In genomic region chr11:97840991-97841661, GRCm38 (mm10) we compare ENCODE assay signal across 8 mouse cellular contexts. TPM values are rescaled to one million over a fixed set of nuclear protein-coding genes. Genes with fewer than 3 reads are reported as not detected.
DNase-seq lines count a peak whose midpoint lies in the region; ATAC-seq and TF ChIP-seq lines count a peak whose summit lies in the region.

No protein-coding gene starts in this region.

- peaks cover 4% of the 10 kb centered on the region; the same call in 1 of the 2 replicates for H3K36me3 ChIP-seq in erythroblast, embryonic 14.5 days (ENCODE audit: control insufficient read depth)

- TF ChIP-seq POLR2A in cortical plate, adult 2 months (IDR thresholded peaks at IDR 0.05; ENCODE audit: extremely low read depth, insufficient read depth, low read length): peak; percentile 99

- TF ChIP-seq CTCF in cortical plate, adult 2 months (IDR thresholded peaks at IDR 0.05; ENCODE audit: extremely low read depth, insufficient read depth, low read length): no peak

- peak overlapping the region; percentile 59 for H3K4me3 ChIP-seq in erythroblast, embryonic 14.5 days (replicated peaks)
- peak overlapping the region; percentile 56 for H3K4me3 ChIP-seq in cortical plate, adult 2 months (ENCODE audit: insufficient read depth, low read length)

- H3K9me3 ChIP-seq in erythroblast, embryonic 14.5 days (ENCODE audit: control insufficient read depth, low read length): no peaks in the 10 kb centered on the region

- peak overlapping the region; percentile 75 for H3K27ac ChIP-seq in cortical plate, adult 2 months (ENCODE audit: insufficient read depth, low read length)

- H3K4me1 ChIP-seq in erythroblast, embryonic 14.5 days (ENCODE audit: control insufficient read depth): peaks cover 24% of the 10 kb centered on the region
- H3K4me1 ChIP-seq in cortical plate, adult 2 months (ENCODE audit: control insufficient read depth, insufficient read depth, low read length): peaks cover 1% of the 10 kb centered on the region

- ATAC-seq in erythroblast, adult 5-6 weeks (replicated peaks; ENCODE audit: low FRiP score, poor library complexity, severe bottlenecking): no peak
- ATAC-seq in megakaryocyte, adult 5-6 weeks (ENCODE audit: poor library complexity, severe bottlenecking): peak; percentile 79

- H3K27me3 ChIP-seq in erythroblast, embryonic 14.5 days (ENCODE audit: control insufficient read depth): no peaks in the 10 kb centered on the region

- peak; percentile 57 for DNase-seq in gastrocnemius, postnatal 10 days
- peak; percentile 66 for DNase-seq in hindlimb bud, embryonic 11.5 days (ENCODE audit: extremely low spot score, low read depth, low spot score)
- DNase-seq in left cerebral cortex, adult 18-20 months (ENCODE audit: low spot score in 2 of 2): peak; percentile 89 to 94
- peak; percentile 78 for DNase-seq in right cerebral cortex, postnatal 14 days

RNA-seq across cellular contexts. Expression of gene B230217C12Rik, which starts 0.5 kb away (rescaled TPM):
- polyA plus RNA-seq in erythroblast, embryonic 14.5 days (2012): not detected in 2 replicates
- 2.1 TPM in 1 of 2 replicates, not detected in the other for total RNA-seq in erythroblast, adult 5-6 weeks (2015; ENCODE audit: low replicate concordance)
- total RNA-seq in erythroblast, adult 5-6 weeks (2017; ENCODE audit: low replicate concordance): not detected in 2 replicates
- 122 and 130 TPM in 2 replicates for polyA plus RNA-seq in cortical plate, adult 2 months (2012; rRNA removed)
- total RNA-seq in gastrocnemius, postnatal 10 days (2021): 1 to 10 TPM in 1 of 2 experiments, under 1 TPM in 1; 0.95 to 1.1 TPM
- 10 to 100 TPM; 73.9 to 75.8 TPM for total RNA-seq in left cerebral cortex, adult 18-20 months (2021)
- 2.3 and 2.5 TPM in 2 replicates for total RNA-seq in megakaryocyte, adult 5-6 weeks (2015)
- total RNA-seq in megakaryocyte, adult 5-6 weeks (2017): 0.33 and 0.45 TPM in 2 replicates

RNA-seq across cellular contexts. Expression of gene Lasp1, which starts 42.3 kb away (rescaled TPM):
- 0.41 and 0.56 TPM in 2 replicates for polyA plus RNA-seq in erythroblast, embryonic 14.5 days (2012)
- 31.8 and 54.8 TPM in 2 replicates for total RNA-seq in erythroblast, adult 5-6 weeks (2015; ENCODE audit: low replicate concordance)
- total RNA-seq in erythroblast, adult 5-6 weeks (2017; ENCODE audit: low replicate concordance): 28.4 and 129 TPM in 2 replicates
- 130 and 132 TPM in 2 replicates for polyA plus RNA-seq in cortical plate, adult 2 months (2012; rRNA removed)
- total RNA-seq in gastrocnemius, postnatal 10 days (2021): 10 to 100 TPM; 46.3 to 68.4 TPM
- total RNA-seq in left cerebral cortex, adult 18-20 months (2021): 100 to 1,000 TPM; 165 to 168 TPM
- 121 and 128 TPM in 2 replicates for total RNA-seq in megakaryocyte, adult 5-6 weeks (2015)
- total RNA-seq in megakaryocyte, adult 5-6 weeks (2017): 315 and 351 TPM in 2 replicates

RNA-seq across cellular contexts. Expression of gene Fbxo47, which starts 42.8 kb away (rescaled TPM):
- polyA plus RNA-seq in erythroblast, embryonic 14.5 days (2012): not detected in 2 replicates
- not detected in 2 replicates for total RNA-seq in erythroblast, adult 5-6 weeks (2015; ENCODE audit: low replicate concordance)
- total RNA-seq in erythroblast, adult 5-6 weeks (2017; ENCODE audit: low replicate concordance): 0.84 and 0.85 TPM in 2 replicates
- 1.3 and 1.6 TPM in 2 replicates for polyA plus RNA-seq in cortical plate, adult 2 months (2012; rRNA removed)
- under 1 TPM; 0.31 to 0.56 TPM for total RNA-seq in gastrocnemius, postnatal 10 days (2021)
- 1 to 10 TPM; 3.6 to 4.5 TPM for total RNA-seq in left cerebral cortex, adult 18-20 months (2021)
- total RNA-seq in megakaryocyte, adult 5-6 weeks (2015): 0.30 and 2.1 TPM in 2 replicates
- 0.73 and 1.5 TPM in 2 replicates for total RNA-seq in megakaryocyte, adult 5-6 weeks (2017)

RNA-seq across cellular contexts. Expression of gene Rpl23, which starts 58.9 kb away (rescaled TPM):
- polyA plus RNA-seq in erythroblast, embryonic 14.5 days (2012): 22.6 and 32.2 TPM in 2 replicates
- 241 and 306 TPM in 2 replicates for total RNA-seq in erythroblast, adult 5-6 weeks (2015; ENCODE audit: low replicate concordance)
- total RNA-seq in erythroblast, adult 5-6 weeks (2017; ENCODE audit: low replicate concordance): 280 and 382 TPM in 2 replicates
- 287 and 301 TPM in 2 replicates for polyA plus RNA-seq in cortical plate, adult 2 months (2012; rRNA removed)
- 100 to 1,000 TPM; 793 to 832 TPM for total RNA-seq in gastrocnemius, postnatal 10 days (2021)
- total RNA-seq in left cerebral cortex, adult 18-20 months (2021): 100 to 1,000 TPM; 351 to 356 TPM
- total RNA-seq in megakaryocyte, adult 5-6 weeks (2015): 1,123 and 1,179 TPM in 2 replicates
- total RNA-seq in megakaryocyte, adult 5-6 weeks (2017): 895 and 904 TPM in 2 replicates

Comparison
In these comparisons a context has a peak if more than half of its experiments do, and no peak if none do; other contexts are left out.
1. RNA of gene B230217C12Rik, which starts 0.5 kb away (total RNA-seq): 73.9 to 75.8 TPM in left cerebral cortex, adult 18-20 months; 0.33 to 2.5 TPM in megakaryocyte, adult 5-6 weeks, 2.1 TPM in erythroblast, adult 5-6 weeks and 0.95 to 1.1 TPM in gastrocnemius, postnatal 10 days; every median in the first group is over 10 times any median in the second.
2. Peak in every context shown above with its lines, with median percentiles within 50 percentile points of each other: DNase-seq.